Mouse (Mus musculus): ENCODE results near the gene Wfdc15a.

Gene Wfdc15a

DNA sequence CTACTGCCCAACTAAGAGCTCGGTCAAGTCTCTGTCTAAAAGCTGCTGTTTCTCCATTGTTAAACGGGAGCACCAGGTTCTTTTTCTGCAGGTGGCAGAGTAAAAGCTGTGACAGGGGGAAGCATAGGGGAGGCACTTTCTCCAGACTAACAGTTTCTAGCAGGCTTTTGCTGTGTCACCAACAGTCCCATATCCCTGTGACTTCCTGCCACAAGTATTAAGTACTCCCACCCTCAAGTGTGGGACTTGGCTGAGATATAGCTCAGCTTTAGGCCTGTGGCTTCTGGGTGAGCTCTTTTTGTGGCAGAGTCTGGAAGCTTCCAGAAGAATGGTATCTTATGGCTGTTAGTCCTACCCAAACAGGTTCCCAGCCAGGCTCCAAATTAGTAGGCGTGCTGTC is 24.1 kb downstream of the Wfdc15a start:
- DNase-seq: no peak

DNA sequence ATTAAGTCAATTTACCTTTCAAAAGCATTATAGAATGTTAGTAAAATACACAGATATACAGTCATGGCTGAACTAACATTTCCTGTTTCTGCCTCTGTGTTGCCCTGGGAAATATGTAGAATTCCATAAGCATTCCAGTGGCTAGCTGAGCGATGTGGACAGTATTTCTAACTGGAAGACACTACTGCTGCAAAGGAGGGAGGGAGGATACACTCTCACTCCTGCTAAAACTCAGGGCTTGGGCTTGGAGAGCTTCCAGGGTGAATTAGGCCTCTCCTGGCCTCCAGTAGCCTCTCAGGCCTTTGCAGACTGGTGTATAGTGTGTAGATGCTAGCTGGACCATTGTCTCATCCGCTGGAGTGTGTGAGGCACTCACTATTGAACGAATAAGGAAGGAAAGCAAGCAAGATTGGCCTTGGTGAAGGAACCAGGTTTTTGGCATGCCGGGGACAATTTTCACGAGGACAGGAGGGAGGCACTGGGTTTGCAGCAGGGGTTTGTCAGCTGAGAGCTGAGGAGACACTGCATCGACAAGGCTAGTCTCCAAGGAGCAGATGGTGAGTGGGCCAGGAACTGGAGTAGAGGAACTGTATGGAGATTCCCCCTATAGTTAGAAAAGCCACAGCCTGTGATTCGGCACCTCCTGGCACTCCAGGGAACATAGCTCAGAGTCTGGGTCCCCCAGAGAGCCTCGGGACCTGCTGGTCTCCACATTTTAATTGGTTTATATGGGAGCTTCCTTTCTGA is 25.1 kb downstream of the Wfdc15a start:
- peak; percentile 25 to 45 for DNase-seq

DNA sequence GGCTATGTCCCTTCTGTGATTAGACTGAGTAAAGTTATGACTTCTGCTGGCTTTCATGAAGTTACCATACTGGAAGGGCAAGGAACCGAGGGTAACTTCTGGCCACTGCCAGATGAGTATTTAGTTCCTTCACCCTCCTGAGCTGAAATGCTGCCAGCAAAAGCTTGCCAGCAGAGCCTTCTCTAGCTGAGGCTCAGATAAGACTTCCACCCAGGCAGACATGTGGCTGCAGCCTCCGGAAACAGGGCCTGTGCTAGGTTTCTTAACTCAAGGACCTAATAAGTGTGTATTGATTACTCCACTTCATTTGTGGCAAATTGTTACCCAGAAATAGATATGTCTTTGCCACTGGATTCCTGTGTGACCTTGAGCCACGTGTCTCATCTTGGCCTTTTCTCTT is 26.5 kb downstream of the Wfdc15a start:
- no peak for DNase-seq

DNA sequence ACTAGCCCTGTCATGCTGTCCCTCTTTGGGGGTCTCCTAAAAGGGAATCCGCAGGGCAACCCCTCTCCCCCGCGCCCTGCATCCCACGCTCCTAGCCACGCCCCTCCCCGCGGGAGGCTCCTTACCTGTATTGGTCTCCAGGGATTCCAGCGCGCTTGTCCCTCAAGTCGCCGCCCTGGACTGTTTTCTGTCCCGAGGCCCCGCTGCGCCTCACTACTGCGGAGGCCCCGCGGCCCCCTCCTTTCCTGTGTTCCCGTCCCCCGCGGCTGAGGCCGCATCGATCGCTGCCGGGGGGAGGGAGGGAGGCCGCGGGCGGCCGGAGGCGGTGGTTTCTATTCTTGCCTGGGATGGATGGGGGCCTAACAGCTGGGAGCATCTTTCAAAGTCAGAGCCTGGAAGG is 29.0 kb downstream of the Wfdc15a start, which contains the start of gene Kcns1:
Gene Kcns1 (minus strand): TSS at position 212 of the 400 bp plus-strand sequence.
- peak; percentile 33 to 35 for DNase-seq

DNA sequence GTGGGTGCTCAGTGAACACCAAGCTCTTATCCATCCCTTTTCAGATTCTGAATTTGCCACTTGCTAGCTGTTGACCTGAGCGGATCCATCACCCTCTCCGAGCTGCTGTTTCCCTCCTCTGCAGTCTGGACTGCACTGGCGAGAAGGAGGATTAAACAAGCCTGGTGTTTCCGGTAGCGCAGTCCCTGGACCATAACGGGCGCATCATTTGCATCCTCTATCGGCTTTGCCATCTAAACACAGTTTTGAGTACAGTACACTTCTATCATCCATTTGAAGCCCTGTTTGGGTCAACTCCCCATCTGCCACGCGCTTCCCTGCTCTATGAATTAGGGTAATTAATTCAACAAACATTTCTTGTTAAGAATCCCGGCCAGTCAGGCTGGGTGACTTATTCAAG is 29.6 kb downstream of the Wfdc15a start:
- no peak for DNase-seq

DNA sequence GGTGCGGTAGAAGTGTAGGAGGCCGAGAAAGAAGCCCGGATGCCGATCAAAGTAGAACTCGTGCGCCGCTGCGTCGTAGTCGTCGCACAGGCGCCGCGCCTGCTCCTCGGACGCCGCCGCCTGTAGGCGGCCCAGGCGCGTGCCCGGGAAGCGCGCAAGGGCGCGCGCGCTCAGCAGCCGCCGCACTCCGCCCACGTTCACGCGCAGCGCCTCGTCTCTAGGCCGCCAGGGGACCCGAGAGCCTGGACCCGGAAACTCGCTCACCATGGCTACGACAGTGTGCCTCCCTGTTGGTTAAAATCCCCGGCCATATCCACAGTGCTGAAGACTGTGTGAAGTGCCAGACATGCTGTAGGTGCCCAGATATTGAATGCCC is 31.4 kb downstream of the Wfdc15a start:
- DNase-seq: peak; percentile 36 to 55

DNA sequence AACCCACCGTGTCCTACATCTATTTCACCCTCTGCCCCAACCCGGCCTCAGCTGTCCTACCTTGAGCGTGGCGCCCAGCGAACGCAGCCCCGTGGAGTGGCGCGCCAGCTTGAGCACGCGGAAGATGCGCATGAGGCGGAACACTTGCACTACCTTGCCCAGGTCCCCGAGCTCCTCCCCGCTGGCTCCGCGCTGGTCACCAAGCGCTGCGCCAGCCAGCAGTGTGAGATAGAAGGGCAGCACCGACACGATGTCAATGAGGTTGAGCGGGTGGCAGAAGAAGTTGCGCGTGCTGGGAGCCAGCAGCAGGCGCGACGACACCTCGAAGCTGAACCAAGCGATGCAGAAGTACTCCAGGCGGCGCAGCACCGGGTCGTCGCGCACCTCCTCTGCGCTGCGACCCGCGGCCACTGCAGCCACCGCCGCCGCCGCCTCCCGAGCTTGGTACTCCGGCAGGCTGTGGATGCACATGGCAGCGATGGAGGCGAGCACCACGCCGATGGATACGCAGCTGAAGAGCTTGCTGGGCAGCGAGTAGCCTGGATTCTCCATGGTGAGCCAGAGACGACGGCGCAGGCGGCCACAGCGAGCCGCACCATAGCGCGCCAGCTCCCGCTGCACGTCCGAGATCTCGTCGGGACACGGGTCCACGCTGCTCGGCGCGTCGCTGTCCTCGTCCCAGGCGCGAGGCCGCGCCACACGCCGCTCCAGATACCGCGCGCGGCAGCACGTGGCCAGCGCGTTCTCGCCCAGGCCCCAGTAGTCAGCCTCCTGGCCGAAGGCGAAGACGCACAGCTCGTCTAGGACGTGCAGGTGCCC is 32.0 kb downstream of the Wfdc15a start:
- peak; percentile 26 to 34 for DNase-seq

DNA sequence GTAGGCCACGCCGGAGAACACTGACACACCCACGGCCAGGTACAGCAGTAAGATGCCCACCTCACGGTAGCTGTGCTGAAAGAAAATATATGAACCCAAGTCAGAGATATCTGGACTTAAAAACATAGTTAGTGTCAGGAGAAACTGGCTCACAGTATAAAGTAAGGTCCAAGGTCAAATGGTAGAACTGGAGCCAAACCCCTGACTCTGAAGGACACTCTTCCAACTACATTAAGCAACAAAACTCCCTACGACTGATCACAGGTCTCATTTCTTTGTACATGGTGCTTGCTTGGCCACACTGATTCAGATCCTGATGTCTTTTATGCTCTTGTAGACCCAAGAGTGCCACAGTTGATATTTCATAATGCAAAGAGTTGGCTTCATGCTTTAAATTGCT is 35.0 kb downstream of the Wfdc15a start:
- no peak for DNase-seq

DNA sequence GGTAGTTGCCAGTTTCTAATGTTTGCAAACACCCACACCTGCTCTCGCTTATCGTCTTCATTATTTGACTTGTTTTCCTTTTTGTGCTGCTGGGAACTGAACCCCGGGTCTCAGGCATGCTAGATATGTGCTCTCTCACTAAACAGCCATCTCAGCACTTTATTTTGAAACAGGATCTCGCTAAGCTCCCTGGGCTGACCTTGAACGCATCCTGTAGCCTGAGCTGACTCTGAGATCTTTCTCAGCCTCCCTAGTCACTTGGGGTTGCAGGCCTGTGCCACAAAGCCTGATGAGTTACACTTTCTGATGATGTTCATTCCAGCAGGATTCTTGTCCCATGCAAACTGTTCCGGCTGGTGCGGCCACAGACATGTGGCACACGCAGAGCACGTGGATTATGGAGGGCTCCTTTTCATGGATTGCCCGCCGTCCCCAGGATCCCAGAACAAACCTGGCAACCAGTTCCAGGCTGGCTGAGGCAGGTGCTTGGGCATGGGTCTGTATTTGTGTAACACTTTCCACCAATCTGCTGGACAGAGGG is 38.3 kb downstream of the Wfdc15a start:
- no peak for DNase-seq

DNA sequence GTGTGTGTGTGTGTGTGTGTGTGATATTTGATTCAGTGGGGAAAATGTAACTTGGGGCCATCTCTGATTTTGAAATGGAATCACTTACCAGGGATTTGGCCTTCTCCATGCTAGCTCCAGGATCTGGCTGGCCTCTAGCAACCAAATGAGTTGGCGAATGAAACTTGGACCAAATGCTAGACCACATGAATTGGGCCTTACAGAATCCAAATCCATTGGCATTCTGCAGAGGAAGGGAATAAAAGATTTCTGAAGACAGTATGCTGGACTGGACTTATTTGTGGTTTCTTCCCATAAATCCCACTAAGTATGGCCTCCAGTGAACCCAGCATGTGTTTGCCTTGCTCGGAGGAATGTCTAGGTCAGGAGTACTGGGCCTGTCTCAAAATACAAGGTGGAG is 41.1 kb downstream of the Wfdc15a start:
- no peak for DNase-seq

DNA sequence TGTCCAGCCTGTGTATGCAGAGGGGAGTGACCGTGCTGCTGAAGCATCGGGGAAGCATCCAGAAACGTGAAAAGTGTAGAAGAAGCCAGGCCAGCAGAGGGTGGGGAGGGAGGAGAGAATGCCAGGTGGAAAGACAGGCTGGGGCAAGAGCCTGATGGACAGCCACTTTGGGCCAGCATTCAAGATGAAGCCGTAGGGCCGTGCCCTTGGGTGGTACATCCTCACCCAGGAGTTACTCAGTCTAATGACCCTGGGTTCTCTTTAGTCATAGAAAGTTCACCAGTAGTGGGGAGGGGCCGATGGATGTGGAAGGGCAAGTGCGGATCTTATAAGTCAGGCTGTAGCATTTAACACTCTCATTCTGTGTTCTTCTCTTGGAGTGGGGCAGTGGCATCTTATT is 43.8 kb downstream of the Wfdc15a start:
- DNase-seq: no peak

DNA sequence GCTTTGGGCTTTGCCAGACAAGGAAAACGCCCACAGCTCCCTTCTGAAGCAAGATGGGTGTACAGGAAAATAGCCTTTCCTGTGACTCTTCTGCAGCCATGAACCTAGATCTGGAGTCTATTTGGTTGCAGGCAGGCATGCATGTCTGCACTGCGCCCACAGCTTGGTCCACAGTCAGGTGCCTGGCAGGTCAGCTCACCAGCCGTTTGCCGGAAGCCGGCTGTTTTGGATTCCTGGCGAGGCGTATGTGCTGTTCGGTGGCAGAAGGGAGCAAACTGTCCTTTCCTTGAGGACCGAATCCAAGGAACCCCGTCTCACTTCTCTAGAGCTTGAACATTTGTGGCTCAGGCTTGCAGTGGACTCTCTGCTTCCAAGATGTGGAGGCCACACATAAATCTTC is 45.9 kb downstream of the Wfdc15a start:
- DNase-seq: no peak

DNA sequence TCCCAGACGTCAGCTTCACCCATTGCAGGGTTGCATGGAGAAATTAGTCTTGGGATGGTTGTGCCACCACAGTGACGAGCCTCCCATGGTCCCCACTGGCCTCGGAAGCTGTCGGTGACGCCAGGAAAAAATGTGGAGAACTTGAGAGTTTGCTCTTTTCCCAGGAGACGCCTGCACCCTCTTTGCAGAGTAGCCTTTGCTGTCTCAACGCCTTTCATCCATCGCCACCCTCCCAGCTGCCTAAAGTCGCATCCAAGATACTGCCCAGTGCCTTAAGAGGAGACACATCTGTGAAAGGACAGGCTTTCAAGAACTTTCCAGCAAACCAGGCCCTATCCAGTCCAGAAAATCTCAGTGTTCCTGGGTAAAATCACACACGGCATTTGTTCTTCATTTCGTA is 47.6 kb downstream of the Wfdc15a start:
- DNase-seq: no peak

DNA sequence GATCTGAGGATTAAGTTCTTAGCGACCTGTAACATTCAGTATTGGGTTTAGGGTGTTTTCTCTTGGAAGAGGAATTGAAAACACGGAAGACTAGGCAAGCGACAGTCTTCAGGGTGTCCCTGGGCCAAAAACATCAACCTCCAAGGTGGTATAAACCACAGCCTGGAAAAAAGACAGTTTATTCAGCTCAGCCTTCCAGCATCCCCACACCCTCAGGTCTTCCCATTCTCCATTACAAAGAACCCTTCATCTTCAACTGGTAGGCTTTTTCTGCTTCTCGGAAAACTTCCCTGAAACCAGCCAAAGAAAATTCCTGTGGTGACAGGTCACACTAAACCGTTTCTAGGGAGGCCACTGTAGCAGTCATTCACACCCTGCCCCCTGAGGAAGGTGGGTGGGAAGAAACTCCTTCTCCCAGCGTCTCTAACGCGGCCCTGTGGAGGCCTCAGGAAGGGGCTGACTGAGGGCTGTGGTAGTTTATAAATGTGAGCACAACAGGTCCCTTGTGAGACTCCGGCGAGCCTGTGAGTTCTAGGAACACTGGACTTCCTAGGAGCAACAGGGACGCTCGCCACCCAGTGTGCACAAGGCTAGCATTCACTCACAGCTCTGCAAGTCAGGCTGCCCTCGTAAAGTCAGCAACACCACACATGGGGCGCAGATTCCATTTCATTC is 49.7 kb downstream of the Wfdc15a start:
- DNase-seq: no peak
